Mouse (Mus musculus) frontal cortex, adult (tissue): ENCODE results near the gene P2ry2.

Source experiments
- ATAC-seq: cut with Nextera tagmentation; 2 replicates; pipeline ENCODE4 v1.9.2; 2017; ENCODE audit warnings: mild to moderate bottlenecking, moderate library complexity, mixed read lengths; ENCODE audit not compliant: low TSS enrichment

The P2ry2 gene

GRCm38 (mm10) chr7:100990636-100991311, 21.9 kb downstream of the P2ry2 start:
- ATAC-seq, result no peak

- ATAC-seq, result peak; percentile 93
Measured at GRCm38 (mm10) chr7:100988092-100988491, 24.6 kb downstream of the P2ry2 start.

GRCm38 (mm10) chr7:100984452-100985395, 27.9 kb downstream of the P2ry2 start:
- no peak for ATAC-seq

GRCm38 (mm10) chr7:100979175-100979574, 33.5 kb downstream of the P2ry2 start:
- ATAC-seq, result no peak

- no peak for ATAC-seq
Measured at GRCm38 (mm10) chr7:100978171-100978570, 34.5 kb downstream of the P2ry2 start.

GRCm38 (mm10) chr7:100974135-100974903, 38.3 kb downstream of the P2ry2 start, which contains the start of gene P2ry6:
Gene P2ry6, minus strand, starts transcription at chr7:100974649.
- ATAC-seq, result no peak

- ATAC-seq, result peak; percentile 82; the same call in 1 of the 2 replicates
Measured at GRCm38 (mm10) chr7:100972875-100973274, 39.8 kb downstream of the P2ry2 start.

GRCm38 (mm10) chr7:100968874-100969659, 43.6 kb downstream of the P2ry2 start:
- no peak for ATAC-seq

GRCm38 (mm10) chr7:100968376-100968775, 44.3 kb downstream of the P2ry2 start:
- no peak for ATAC-seq

- ATAC-seq, result no peak
Measured at GRCm38 (mm10) chr7:100967850-100968249, 44.8 kb downstream of the P2ry2 start.

- ATAC-seq, result no peak
Measured at GRCm38 (mm10) chr7:100966014-100966413, 46.7 kb downstream of the P2ry2 start.

- peak; percentile 59; the same call in 1 of the 2 replicates for ATAC-seq
Measured at GRCm38 (mm10) chr7:100965079-100965478, 47.6 kb downstream of the P2ry2 start.

- ATAC-seq, result no peak; the same call in 1 of the 2 replicates
Measured at GRCm38 (mm10) chr7:100964242-100964641, 48.4 kb downstream of the P2ry2 start.

- ATAC-seq, result no peak
Measured at GRCm38 (mm10) chr7:100963381-100963780, 49.3 kb downstream of the P2ry2 start.

GRCm38 (mm10) chr7:100961146-100961545, 51.5 kb downstream of the P2ry2 start:
- ATAC-seq, result no peak

- no peak for ATAC-seq
Measured at GRCm38 (mm10) chr7:100960462-100960861, 52.2 kb downstream of the P2ry2 start.

GRCm38 (mm10) chr7:100958426-100958825, 54.2 kb downstream of the P2ry2 start:
- ATAC-seq, result no peak

- ATAC-seq, result no peak
Measured at GRCm38 (mm10) chr7:100952686-100953085, 60.0 kb downstream of the P2ry2 start.

- ATAC-seq, result no peak; the same call in 1 of the 2 replicates
Measured at GRCm38 (mm10) chr7:100951903-100952302, 60.8 kb downstream of the P2ry2 start.

- no peak for ATAC-seq
Measured at GRCm38 (mm10) chr7:100950481-100951010, 62.1 kb downstream of the P2ry2 start.

- no peak for ATAC-seq
Measured at GRCm38 (mm10) chr7:100950031-100950430, 62.6 kb downstream of the P2ry2 start.
